Mouse (Mus musculus) bone marrow macrophage, adult 2 months (primary cell): ENCODE data around the gene Gm45902.

Experiments
- CTCF ChIP-seq: IDR thresholded peaks from 2 replicates; pipeline ENCODE4 v1.5.1; 2012; ENCODE audit warnings: low read depth, mild to moderate bottlenecking, low read length, moderate library complexity
- POLR2A ChIP-seq: IDR thresholded peaks from 2 replicates; pipeline ENCODE4 v1.6.1; 2012; ENCODE audit warnings: mild to moderate bottlenecking, low read depth, low read length, borderline replicate concordance

- TF ChIP-seq CTCF (no peak), POLR2A (no peak)
These were observed 38.2 kb downstream of the Gm45902 start for GRCm38 (mm10) chr2:3474361-3474805.
